8 mouse cellular contexts compared by ENCODE assay signal in genomic region chr5:103356500-103356899, GRCm38 (mm10).
DNase-seq lines count a peak whose midpoint lies in the region; ATAC-seq lines count a peak whose summit lies in the region.

No protein-coding gene starts in this region.

- H3K4me2 ChIP-seq in heart, embryonic 14.5 days (ENCODE audit: low read length) = peak overlapping the region; percentile 39; the same call in 1 of the 2 replicates
- H3K4me2 ChIP-seq in hindbrain, embryonic 15.5 days = peak overlapping the region; percentile 56

- H3K9ac ChIP-seq in heart, embryonic 14.5 days (ENCODE audit: low read length) = no peak overlapping the region
- H3K9ac ChIP-seq in hindbrain, embryonic 15.5 days = no peak overlapping the region

- H3K36me3 ChIP-seq in heart, embryonic 14.5 days (ENCODE audit: control insufficient read depth, insufficient read depth, low read length) = no peaks in the 10 kb centered on the region
- H3K36me3 ChIP-seq in hindbrain, embryonic 15.5 days = no peaks in the 10 kb centered on the region

- peaks cover 6% of the 10 kb centered on the region for H3K9me3 ChIP-seq in heart, embryonic 14.5 days (ENCODE audit: control insufficient read depth, low read length)
- H3K9me3 ChIP-seq in hindbrain, embryonic 15.5 days = no peaks in the 10 kb centered on the region

- ATAC-seq in heart, embryonic 14.5 days (ENCODE audit: insufficient number of reproducible peaks, insufficient read depth, low FRiP score, low read depth) = no peak
- ATAC-seq in hindbrain, embryonic 15.5 days (ENCODE audit: low FRiP score, low read depth) = peak; percentile 54; the same call in 1 of the 2 replicates
- ATAC-seq in erythroblast, adult 5-6 weeks (replicated peaks; ENCODE audit: low FRiP score, poor library complexity, severe bottlenecking) = no peak

- H3K4me1 ChIP-seq in heart, embryonic 14.5 days (ENCODE audit: control insufficient read depth in 2 of 2, insufficient read depth in 2 of 2, low read length in 2 of 2) = no peaks in the 10 kb centered on the region
- H3K4me1 ChIP-seq in hindbrain, embryonic 15.5 days (replicated peaks) = peaks cover 6% of the 10 kb centered on the region

- peaks cover 4% of the 10 kb centered on the region; the same call in 1 of the 2 replicates for H3K27me3 ChIP-seq in heart, embryonic 14.5 days (ENCODE audit: control insufficient read depth, insufficient read depth, low read length)
- H3K27me3 ChIP-seq in hindbrain, embryonic 15.5 days = no peaks in the 10 kb centered on the region

- H3K4me3 ChIP-seq in heart, embryonic 14.5 days (ENCODE audit: control insufficient read depth in 1 of 2, insufficient read depth in 1 of 2, low read depth in 1 of 2, low read length in 2 of 2) = no peak overlapping the region
- H3K4me3 ChIP-seq in hindbrain, embryonic 15.5 days = peak overlapping the region; percentile 10; the same call in 1 of the 2 replicates

- 62% methylated on average over 6 of the region's 6 CpGs for WGBS in heart, embryonic 14.5 days
- WGBS in hindbrain, embryonic 15.5 days = 65% methylated on average over 6 of the region's 6 CpGs

- H3K27ac ChIP-seq in heart, embryonic 14.5 days (replicated peaks in 1 of 2; ENCODE audit: control insufficient read depth in 1 of 2, insufficient read depth in 1 of 2, low read depth in 2 of 2, low read length in 2 of 2) = no peak overlapping the region
- H3K27ac ChIP-seq in hindbrain, embryonic 15.5 days (replicated peaks) = no peak overlapping the region

- DNase-seq in heart, adult 11 months = no peak
- DNase-seq in ZHBTc4 (ENCODE audit: low read depth, low spot score) = peak; percentile 82
- peak; percentile 65 for DNase-seq in lung, postnatal 10 days
- DNase-seq in ovary, postnatal 36 days (ENCODE audit: low spot score) = no peak
- no peak for DNase-seq in frontal cortex, postnatal 10 days (ENCODE audit: low spot score in 2 of 2)

Comparison
In these comparisons a context has a peak if more than half of its experiments do, and no peak if none do; other contexts are left out.
1. DNase-seq: peak in ZHBTc4 (single experiment) and lung, postnatal 10 days (single experiment); none in heart, adult 11 months (single experiment), ovary, postnatal 36 days (single experiment) and frontal cortex, postnatal 10 days (0 of 2).